Mouse (Mus musculus): Measurements from ENCODE around the gene Kcnip3. TPM values are rescaled to one million over a fixed set of nuclear protein-coding genes. Genes with fewer than 3 reads are reported as not detected.

Kcnip3 gene
- polyA plus RNA-seq, 1 experiment from 2014 or later: 1.8 TPM

GRCm38 (mm10) chr2:127530418-127530817, 8.5 kb upstream of the Kcnip3 start:
- no peak overlapping the region for H3K27ac ChIP-seq (ENCODE audit: low read depth, low read length)
- H3K4me1 ChIP-seq (replicated peaks; ENCODE audit: control insufficient read depth, insufficient read depth, low read length): no peaks in the 10 kb centered on the region
- H3K9me3 ChIP-seq (ENCODE audit: control insufficient read depth): no peaks in the 10 kb centered on the region
- no peak for TF ChIP-seq CTCF (IDR thresholded peaks at IDR 0.05; ENCODE audit: low read depth)
- H3K4me3 ChIP-seq (ENCODE audit: low read depth, low read length): no peak overlapping the region
- H3K4me2 ChIP-seq (replicated peaks; ENCODE audit: low read depth): no peak overlapping the region
- 76% methylated on average over 3 of the region's 3 CpGs for WGBS
- H3K36me3 ChIP-seq (ENCODE audit: control insufficient read depth, insufficient read depth): no peaks in the 10 kb centered on the region
- ATAC-seq: no peak
- H3K27me3 ChIP-seq (replicated peaks; ENCODE audit: control insufficient read depth, insufficient read depth, low read length): no peaks in the 10 kb centered on the region
- no peak overlapping the region for H3K9ac ChIP-seq (ENCODE audit: low read depth, low read length)

GRCm38 (mm10) chr2:127525004-127525775, 3.3 kb upstream of the Kcnip3 start:
- no peak for TF ChIP-seq CTCF (IDR thresholded peaks at IDR 0.05; ENCODE audit: low read depth)
- 65% methylated on average over 3 of the region's 3 CpGs for WGBS
- Histone ChIP-seq H3K9me3 (ENCODE audit: control insufficient read depth) (no peaks in the 10 kb centered on the region), H3K4me2 (replicated peaks; ENCODE audit: low read depth) (no peak overlapping the region), H3K27me3 (replicated peaks; ENCODE audit: control insufficient read depth, insufficient read depth, low read length) (no peaks in the 10 kb centered on the region), H3K27ac (ENCODE audit: low read depth, low read length) (no peak overlapping the region), H3K9ac (ENCODE audit: low read depth, low read length) (no peak overlapping the region), H3K4me3 (ENCODE audit: low read depth, low read length) (no peak overlapping the region), H3K4me1 (replicated peaks; ENCODE audit: control insufficient read depth, insufficient read depth, low read length) (no peaks in the 10 kb centered on the region; the same call in 1 of the 2 replicates), H3K36me3 (ENCODE audit: control insufficient read depth, insufficient read depth) (no peaks in the 10 kb centered on the region)
- no peak for ATAC-seq

- Histone ChIP-seq H3K27ac (ENCODE audit: low read depth, low read length) (no peak overlapping the region), H3K4me1 (replicated peaks; ENCODE audit: control insufficient read depth, insufficient read depth, low read length) (no peaks in the 10 kb centered on the region; the same call in 1 of the 2 replicates), H3K36me3 (ENCODE audit: control insufficient read depth, insufficient read depth) (no peaks in the 10 kb centered on the region), H3K9ac (ENCODE audit: low read depth, low read length) (no peak overlapping the region), H3K4me2 (replicated peaks; ENCODE audit: low read depth) (no peak overlapping the region), H3K27me3 (replicated peaks; ENCODE audit: control insufficient read depth, insufficient read depth, low read length) (no peaks in the 10 kb centered on the region), H3K4me3 (ENCODE audit: low read depth, low read length) (no peak overlapping the region), H3K9me3 (ENCODE audit: control insufficient read depth) (no peaks in the 10 kb centered on the region)
- ATAC-seq: no peak
- no peak for TF ChIP-seq CTCF (IDR thresholded peaks at IDR 0.05; ENCODE audit: low read depth)
- whole genome bisulfite sequencing: 50% methylated on average over 7 of the region's 7 CpGs
Measured at GRCm38 (mm10) chr2:127523950-127524729, 2.2 kb upstream of the Kcnip3 start.

GRCm38 (mm10) chr2:127521172-127522005, 505 bp downstream of the Kcnip3 start:
- H3K27me3 ChIP-seq (replicated peaks; ENCODE audit: control insufficient read depth, insufficient read depth, low read length): no peaks in the 10 kb centered on the region
- no peak for TF ChIP-seq CTCF (IDR thresholded peaks at IDR 0.05; ENCODE audit: low read depth)
- no peak for ATAC-seq
- no peak overlapping the region for H3K27ac ChIP-seq (ENCODE audit: low read depth, low read length)
- WGBS: 4% methylated on average over 18 of the region's 18 CpGs
- no peaks in the 10 kb centered on the region for H3K9me3 ChIP-seq (ENCODE audit: control insufficient read depth)
- H3K9ac ChIP-seq (ENCODE audit: low read depth, low read length): no peak overlapping the region
- no peaks in the 10 kb centered on the region for H3K36me3 ChIP-seq (ENCODE audit: control insufficient read depth, insufficient read depth)
- peak overlapping the region; percentile 28 for H3K4me3 ChIP-seq (ENCODE audit: low read depth, low read length)
- peak overlapping the region; percentile 48 for H3K4me2 ChIP-seq (replicated peaks; ENCODE audit: low read depth)
- H3K4me1 ChIP-seq (replicated peaks; ENCODE audit: control insufficient read depth, insufficient read depth, low read length): no peaks in the 10 kb centered on the region; the same call in 1 of the 2 replicates

GRCm38 (mm10) chr2:127520123-127520522, 1.8 kb downstream of the Kcnip3 start:
- Histone ChIP-seq H3K4me1 (replicated peaks; ENCODE audit: control insufficient read depth, insufficient read depth, low read length) (no peaks in the 10 kb centered on the region; the same call in 1 of the 2 replicates), H3K9ac (ENCODE audit: low read depth, low read length) (no peak overlapping the region), H3K4me3 (ENCODE audit: low read depth, low read length) (no peak overlapping the region), H3K36me3 (ENCODE audit: control insufficient read depth, insufficient read depth) (no peaks in the 10 kb centered on the region), H3K27me3 (replicated peaks; ENCODE audit: control insufficient read depth, insufficient read depth, low read length) (no peaks in the 10 kb centered on the region), H3K27ac (ENCODE audit: low read depth, low read length) (no peak overlapping the region), H3K9me3 (ENCODE audit: control insufficient read depth) (no peaks in the 10 kb centered on the region), H3K4me2 (replicated peaks; ENCODE audit: low read depth) (no peak overlapping the region)
- TF ChIP-seq CTCF (IDR thresholded peaks at IDR 0.05; ENCODE audit: low read depth): no peak
- ATAC-seq: no peak

GRCm38 (mm10) chr2:127519308-127519707, 2.6 kb downstream of the Kcnip3 start:
- H3K9me3 ChIP-seq (ENCODE audit: control insufficient read depth): no peaks in the 10 kb centered on the region
- H3K27ac ChIP-seq (ENCODE audit: low read depth, low read length): no peak overlapping the region
- no peaks in the 10 kb centered on the region for H3K36me3 ChIP-seq (ENCODE audit: control insufficient read depth, insufficient read depth)
- H3K9ac ChIP-seq (ENCODE audit: low read depth, low read length): no peak overlapping the region
- H3K4me2 ChIP-seq (replicated peaks; ENCODE audit: low read depth): no peak overlapping the region
- no peak for TF ChIP-seq CTCF (IDR thresholded peaks at IDR 0.05; ENCODE audit: low read depth)
- H3K4me1 ChIP-seq (replicated peaks; ENCODE audit: control insufficient read depth, insufficient read depth, low read length): no peaks in the 10 kb centered on the region; the same call in 1 of the 2 replicates
- no peak for ATAC-seq
- WGBS: 70% methylated on average over 5 of the region's 5 CpGs
- H3K27me3 ChIP-seq (replicated peaks; ENCODE audit: control insufficient read depth, insufficient read depth, low read length): no peaks in the 10 kb centered on the region
- no peak overlapping the region for H3K4me3 ChIP-seq (ENCODE audit: low read depth, low read length)
